Mouse (Mus musculus): ENCODE measurements around the gene Agbl5. TPM values are rescaled to one million over a fixed set of nuclear protein-coding genes. Genes with fewer than 3 reads are reported as not detected.

Gene Agbl5
- polyA plus RNA-seq, 1 experiment from 2014 or later: 10.2 TPM

DNA sequence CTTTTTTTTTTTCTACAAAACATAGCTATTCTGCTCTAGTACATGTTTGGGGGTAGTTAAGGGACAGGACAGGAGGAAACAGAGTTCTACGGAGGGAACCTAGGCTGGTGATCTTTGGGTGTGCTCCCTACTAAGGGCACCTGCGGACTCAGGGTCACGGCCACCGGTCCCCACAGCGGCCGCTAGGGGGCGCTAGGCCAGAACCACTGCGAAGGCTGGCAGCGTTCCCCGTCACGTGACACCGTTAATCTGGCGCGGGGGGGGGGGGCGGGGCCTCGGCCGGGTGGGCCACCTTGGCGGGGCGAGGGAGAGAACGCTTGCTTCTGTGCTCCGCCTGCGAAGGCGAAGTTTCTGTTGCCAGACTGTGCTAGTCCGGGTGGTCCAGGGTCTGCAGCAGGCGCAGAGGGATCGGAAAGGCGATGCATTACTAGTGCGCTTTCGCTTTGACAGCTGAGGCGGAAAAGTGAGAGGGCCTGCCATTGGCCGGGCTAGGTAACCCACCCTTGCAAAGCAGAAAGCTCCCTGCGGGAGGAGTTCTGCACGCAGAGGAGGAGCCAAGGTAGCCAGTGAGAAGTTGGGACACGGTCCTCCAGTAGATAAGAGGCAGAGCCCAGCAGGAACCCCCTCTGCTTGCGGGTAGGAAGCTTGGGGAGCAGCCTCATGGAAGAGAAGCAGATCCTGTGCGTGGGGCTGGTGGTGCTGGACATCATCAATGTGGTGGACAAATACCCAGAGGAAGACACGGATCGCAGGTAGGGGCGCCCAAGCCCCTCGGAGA lies 33.0 kb downstream of the Agbl5 start, which contains the start of gene Khk:
Gene Khk (plus strand): TSS at position 176 of the 778 bp plus-strand sequence.
- WGBS: 1% methylated on average over 32 of the region's 40 CpGs
- Histone ChIP-seq H3K4me2 (replicated peaks; ENCODE audit: low read depth, low read length) (peak within 1 kb of the TSS; percentile 75), H3K4me1 (ENCODE audit: insufficient read depth, low read depth, low read length) (peaks cover 6% of the 10 kb centered on the region), H3K27ac (ENCODE audit: low read length) (peak within 1 kb of the TSS; percentile 85), H3K9ac (replicated peaks; ENCODE audit: low read depth) (peak within 1 kb of the TSS; percentile 51), H3K9me3 (ENCODE audit: low read length) (no peaks in the 10 kb centered on the region), H3K4me3 (ENCODE audit: low read depth, low read length) (peak within 1 kb of the TSS; percentile 65), H3K27me3 (replicated peaks; ENCODE audit: insufficient read depth, low read length) (no peaks in the 10 kb centered on the region), H3K36me3 (ENCODE audit: insufficient read depth, low read length) (peaks cover 12% of the 10 kb centered on the region; the same call in 1 of the 2 replicates)
- ATAC-seq (peak; percentile 88), DNase-seq (ENCODE audit: low spot score) (peak; percentile 96)
- TF ChIP-seq CTCF (IDR thresholded peaks at IDR 0.05) (peak; percentile 91), EP300 (IDR thresholded peaks at IDR 0.05) (no peak)

- peaks cover 12% of the 10 kb centered on the region; the same call in 1 of the 2 replicates for H3K36me3 ChIP-seq (ENCODE audit: insufficient read depth, low read length)
- ATAC-seq: peak; percentile 46
- WGBS: 45% methylated on average over 10 of the region's 10 CpGs
- H3K27ac ChIP-seq (ENCODE audit: low read length): no peak overlapping the region
- H3K9me3 ChIP-seq (ENCODE audit: low read length): no peaks in the 10 kb centered on the region
- peak overlapping the region; percentile 75; the same call in 1 of the 2 replicates for H3K4me2 ChIP-seq (replicated peaks; ENCODE audit: low read depth, low read length)
- TF ChIP-seq EP300 (IDR thresholded peaks at IDR 0.05) (peak; percentile 80), CTCF (IDR thresholded peaks at IDR 0.05) (no peak)
- peak; percentile 69 for DNase-seq (ENCODE audit: low spot score)
- peaks cover 6% of the 10 kb centered on the region for H3K4me1 ChIP-seq (ENCODE audit: insufficient read depth, low read depth, low read length)
- no peak overlapping the region for H3K4me3 ChIP-seq (ENCODE audit: low read depth, low read length)
- H3K9ac ChIP-seq (replicated peaks; ENCODE audit: low read depth): no peak overlapping the region
- no peaks in the 10 kb centered on the region for H3K27me3 ChIP-seq (replicated peaks; ENCODE audit: insufficient read depth, low read length)
Measured at GRCm38 (mm10) chr5:30922581-30923041, 34.1 kb downstream of the Agbl5 start.

- H3K4me3 ChIP-seq (ENCODE audit: low read depth, low read length): no peak overlapping the region
- H3K27ac ChIP-seq (ENCODE audit: low read length): no peak overlapping the region
- DNase-seq (ENCODE audit: low spot score) (no peak), ATAC-seq (no peak)
- H3K9me3 ChIP-seq (ENCODE audit: low read length): no peaks in the 10 kb centered on the region
- H3K27me3 ChIP-seq (replicated peaks; ENCODE audit: insufficient read depth, low read length): no peaks in the 10 kb centered on the region
- peaks cover 7% of the 10 kb centered on the region; the same call in 1 of the 2 replicates for H3K36me3 ChIP-seq (ENCODE audit: insufficient read depth, low read length)
- TF ChIP-seq EP300 (IDR thresholded peaks at IDR 0.05) (no peak), CTCF (IDR thresholded peaks at IDR 0.05) (no peak)
- no peak overlapping the region for H3K4me2 ChIP-seq (replicated peaks; ENCODE audit: low read depth, low read length)
- no peak overlapping the region for H3K9ac ChIP-seq (replicated peaks; ENCODE audit: low read depth)
- WGBS: 48% methylated on average over 6 of the region's 6 CpGs
- H3K4me1 ChIP-seq (ENCODE audit: insufficient read depth, low read depth, low read length): peaks cover 6% of the 10 kb centered on the region
Measured at GRCm38 (mm10) chr5:30923119-30923518, 34.6 kb downstream of the Agbl5 start.

- Histone ChIP-seq H3K4me1 (ENCODE audit: insufficient read depth, low read depth, low read length) (peaks cover 6% of the 10 kb centered on the region), H3K9ac (replicated peaks; ENCODE audit: low read depth) (no peak overlapping the region), H3K27me3 (replicated peaks; ENCODE audit: insufficient read depth, low read length) (no peaks in the 10 kb centered on the region), H3K9me3 (ENCODE audit: low read length) (no peaks in the 10 kb centered on the region), H3K4me2 (replicated peaks; ENCODE audit: low read depth, low read length) (no peak overlapping the region), H3K36me3 (ENCODE audit: insufficient read depth, low read length) (0 out of 2 replicates have a peak, but pooled peaks cover 3% of the 10 kb centered on the region), H3K4me3 (ENCODE audit: low read depth, low read length) (no peak overlapping the region), H3K27ac (ENCODE audit: low read length) (no peak overlapping the region)
- ATAC-seq (no peak), DNase-seq (ENCODE audit: low spot score) (no peak)
- TF ChIP-seq CTCF (IDR thresholded peaks at IDR 0.05): no peak
- TF ChIP-seq EP300 (IDR thresholded peaks at IDR 0.05): no peak
- 78% methylated on average over 8 of the region's 8 CpGs for WGBS
Measured at GRCm38 (mm10) chr5:30924614-30925013, 36.1 kb downstream of the Agbl5 start.

- ATAC-seq: peak; percentile 11; the same call in 1 of the 2 replicates
- no peaks in the 10 kb centered on the region for H3K9me3 ChIP-seq (ENCODE audit: low read length)
- no peaks in the 10 kb centered on the region for H3K27me3 ChIP-seq (replicated peaks; ENCODE audit: insufficient read depth, low read length)
- no peak overlapping the region for H3K27ac ChIP-seq (ENCODE audit: low read length)
- H3K4me2 ChIP-seq (replicated peaks; ENCODE audit: low read depth, low read length): no peak overlapping the region
- peaks cover 6% of the 10 kb centered on the region for H3K4me1 ChIP-seq (ENCODE audit: insufficient read depth, low read depth, low read length)
- no peak overlapping the region for H3K4me3 ChIP-seq (ENCODE audit: low read depth, low read length)
- no peaks in the 10 kb centered on the region for H3K36me3 ChIP-seq (ENCODE audit: insufficient read depth, low read length)
- TF ChIP-seq EP300 (IDR thresholded peaks at IDR 0.05): no peak
- no peak for TF ChIP-seq CTCF (IDR thresholded peaks at IDR 0.05)
- no peak overlapping the region for H3K9ac ChIP-seq (replicated peaks; ENCODE audit: low read depth)
- 76% methylated on average over 5 of the region's 5 CpGs for WGBS
- peak; percentile 50 for DNase-seq (ENCODE audit: low spot score)
Measured at GRCm38 (mm10) chr5:30925217-30925616, 36.7 kb downstream of the Agbl5 start.

GRCm38 (mm10) chr5:30926073-30926472 lies 37.6 kb downstream of the Agbl5 start:
- no peak for TF ChIP-seq EP300 (IDR thresholded peaks at IDR 0.05)
- TF ChIP-seq CTCF (IDR thresholded peaks at IDR 0.05): no peak
- no peak overlapping the region for H3K27ac ChIP-seq (ENCODE audit: low read length)
- peaks cover 6% of the 10 kb centered on the region for H3K4me1 ChIP-seq (ENCODE audit: insufficient read depth, low read depth, low read length)
- DNase-seq (ENCODE audit: low spot score) (no peak), ATAC-seq (no peak)
- H3K36me3 ChIP-seq (ENCODE audit: insufficient read depth, low read length): no peaks in the 10 kb centered on the region
- H3K4me3 ChIP-seq (ENCODE audit: low read depth, low read length): no peak overlapping the region
- WGBS: 81% methylated on average over 2 of the region's 2 CpGs
- no peak overlapping the region for H3K9ac ChIP-seq (replicated peaks; ENCODE audit: low read depth)
- no peak overlapping the region for H3K4me2 ChIP-seq (replicated peaks; ENCODE audit: low read depth, low read length)
- H3K27me3 ChIP-seq (replicated peaks; ENCODE audit: insufficient read depth, low read length): no peaks in the 10 kb centered on the region
- no peaks in the 10 kb centered on the region for H3K9me3 ChIP-seq (ENCODE audit: low read length)
